Mouse (Mus musculus) left cerebral cortex, postnatal 10 days (tissue): ENCODE measurements at regions not wholly inside any gene's neighbourhood (a gene's known extent, or its start where the extent isn't known, plus 50 kb on each side); places are given as distances from the start of the nearest gene placed in this dataset.

ENCODE experiments used
- DNase-seq, 2 experiments: peaks; one replicate each; pipeline ENCODE4 v3.0.0; 2021 to 2022; ENCODE audit warnings: low spot score in 2 of 2, mixed read lengths in 1 of 2; ENCODE audit errors: extremely low spot score in 1 of 2
- intact Hi-C: fragments of 180-260 bp; cut with DNase I; formaldehyde crosslinking; loops from one replicate; pipeline ENCODE4 v1.15.1; 2025

- no peak for DNase-seq
- intact Hi-C loops = no loop called here
Measured at GRCm38 (mm10) chr14:47795062-47795461, 146.8 kb downstream of the Ktn1 start.

- intact Hi-C loops = no loop called here
- DNase-seq = no peak
Measured at GRCm38 (mm10) chr14:47798203-47798602, 150.0 kb downstream of the Ktn1 start.

GRCm38 (mm10) chr14:47799564-47799963 is 151.3 kb downstream of the Ktn1 start:
- intact Hi-C loops = no loop called here
- DNase-seq = no peak

- no peak for DNase-seq
- intact Hi-C loops = no loop called here
Measured at GRCm38 (mm10) chr14:47805202-47805601, 157.0 kb downstream of the Ktn1 start.

GRCm38 (mm10) chr14:47805771-47806535 is 157.7 kb downstream of the Ktn1 start:
- intact Hi-C loops = no loop called here

GRCm38 (mm10) chr14:47808097-47808910 is 160.1 kb downstream of the Ktn1 start:
- intact Hi-C loops = no loop called here
- DNase-seq = no peak

More at GRCm38 (mm10) chr14:47805771-47806535, 157.7 kb downstream of the Ktn1 start:
- DNase-seq = no peak

GRCm38 (mm10) chr14:47818224-47818623 is 170.0 kb downstream of the Ktn1 start:
- no peak for DNase-seq
- intact Hi-C loops = no loop called here

- intact Hi-C loops = no loop called here
Measured at GRCm38 (mm10) chr14:47818641-47819040, 170.4 kb downstream of the Ktn1 start.

GRCm38 (mm10) chr14:47820571-47821143 is 172.4 kb downstream of the Ktn1 start:
- intact Hi-C loops = no loop called here
- no peak for DNase-seq

More at GRCm38 (mm10) chr14:47818641-47819040, 170.4 kb downstream of the Ktn1 start:
- peak in 1 of 2 experiments; percentile 36 for DNase-seq

- intact Hi-C loops = no loop called here
- peak in 1 of 2 experiments; percentile 32 for DNase-seq
Measured at GRCm38 (mm10) chr14:47823182-47823581, 174.9 kb downstream of the Ktn1 start.

- DNase-seq = no peak
- intact Hi-C loops = no loop called here
Measured at GRCm38 (mm10) chr14:47823696-47824095, 175.4 kb downstream of the Ktn1 start.

- DNase-seq = no peak
- intact Hi-C loops = no loop called here
Measured at GRCm38 (mm10) chr14:47825446-47825956, 177.3 kb downstream of the Ktn1 start.

GRCm38 (mm10) chr14:47826545-47826944 is 178.3 kb downstream of the Ktn1 start:
- no peak for DNase-seq
- intact Hi-C loops = no loop called here

- intact Hi-C loops = no loop called here
- DNase-seq = no peak
Measured at GRCm38 (mm10) chr14:47827623-47828022, 179.4 kb downstream of the Ktn1 start.

- DNase-seq = no peak
- intact Hi-C loops = no loop called here
Measured at GRCm38 (mm10) chr14:47833696-47834095, 185.4 kb downstream of the Ktn1 start.

- intact Hi-C loops = no loop called here
- DNase-seq = no peak
Measured at GRCm38 (mm10) chr14:47835408-47835807, 187.2 kb downstream of the Ktn1 start.

GRCm38 (mm10) chr14:47839493-47840215 is 191.4 kb downstream of the Ktn1 start:
- DNase-seq = no peak
- intact Hi-C loops = no loop called here

- intact Hi-C loops = no loop called here
- DNase-seq = no peak
Measured at GRCm38 (mm10) chr14:47844366-47844765, 196.1 kb downstream of the Ktn1 start.

- intact Hi-C loops = no loop called here
- no peak for DNase-seq
Measured at GRCm38 (mm10) chr14:47848861-47849260, 200.6 kb downstream of the Ktn1 start.
